Mouse (Mus musculus) intestine, embryonic 16.5 days (tissue): ENCODE data around the gene Gpbp1l1. TPM values are rescaled to one million over a fixed set of nuclear protein-coding genes. Genes with fewer than 3 reads are reported as not detected.

Experiments used
- ATAC-seq: fragments of 200-750 bp; cut with Nextera tagmentation; 2 replicates; pipeline ENCODE4 v1.8.0; 2017; ENCODE audit warnings: moderate TSS enrichment, moderate library complexity
- H3K27ac ChIP-seq: fragments of 300-500 bp; sonication (generic); 2 replicates; pipeline ENCODE4 v1.5.1; 2014; ENCODE audit warnings: mild to moderate bottlenecking, low read length
- H3K27me3 ChIP-seq: fragments of 300-500 bp; sonication (generic); replicated peaks from 2 replicates; pipeline ENCODE4 v1.6.1; 2014; ENCODE audit warnings: low read length, control low read depth, mixed read lengths; ENCODE audit not compliant: control insufficient read depth, insufficient read depth
- H3K36me3 ChIP-seq: fragments of 300-500 bp; sonication (generic); 2 replicates; pipeline ENCODE4 v1.6.1; 2014; ENCODE audit warnings: low read length, control low read depth; ENCODE audit not compliant: control insufficient read depth, insufficient read depth
- H3K4me1 ChIP-seq: fragments of 300-500 bp; sonication (generic); 2 replicates; pipeline ENCODE4 v1.6.1; 2014; ENCODE audit warnings: low read length, control low read depth, mixed read lengths; ENCODE audit not compliant: control insufficient read depth, insufficient read depth
- H3K4me2 ChIP-seq: fragments of 300-500 bp; sonication (generic); 2 replicates; pipeline ENCODE4 v1.6.1; 2014; ENCODE audit warnings: low read depth, low read length, control low read depth
- H3K4me3 ChIP-seq: fragments of 300-500 bp; sonication (generic); 2 replicates; pipeline ENCODE4 v1.5.1; 2014; ENCODE audit warnings: mild to moderate bottlenecking, low read length
- H3K9ac ChIP-seq: fragments of 300-500 bp; sonication (generic); 2 replicates; pipeline ENCODE4 v1.6.1; 2014; ENCODE audit warnings: low read depth, low read length
- H3K9me3 ChIP-seq: fragments of 300-500 bp; sonication (generic); 2 replicates; pipeline ENCODE4 v1.6.1; 2016; ENCODE audit warnings: low read length, control low read depth; ENCODE audit not compliant: control insufficient read depth
- WGBS: fragments of 180-500 bp; shearing (Covaris S2); extraction: QIAGEN DNeasy Blood & Tissue Kit; methylation state at CpG from one replicate; pipeline ENCODE4 v1.1.7; 2014; 5-methylcytosine and 5-hydroxymethylcytosine counted together
- polyA plus RNA-seq: library from polyadenylated mRNA; unstranded; fragments of >200 nt; fragmentation: Nextera tagmentation; extraction: Ambion mirVana; gene quantifications from 2 replicates; pipeline ENCODE4 v1.2.1, GENCODE M21; 2015

Gpbp1l1 gene
- polyA plus RNA-seq, 1 experiment from 2014 or later = 29.7 TPM

GRCm38 (mm10) chr4:116627359-116627716, 69.9 kb downstream of the Gpbp1l1 start:
- Histone ChIP-seq H3K27ac (peak overlapping the region; percentile 92), H3K4me2 (peak overlapping the region; percentile 71), H3K4me3 (peak overlapping the region; percentile 81), H3K36me3 (no peaks in the 10 kb centered on the region), H3K4me1 (peaks cover 12% of the 10 kb centered on the region), H3K9me3 (no peaks in the 10 kb centered on the region), H3K27me3 (no peaks in the 10 kb centered on the region), H3K9ac (peak overlapping the region; percentile 85)
- ATAC-seq = peak; percentile 94
- WGBS = 0% methylated on average over 13 of the region's 13 CpGs

DNA sequence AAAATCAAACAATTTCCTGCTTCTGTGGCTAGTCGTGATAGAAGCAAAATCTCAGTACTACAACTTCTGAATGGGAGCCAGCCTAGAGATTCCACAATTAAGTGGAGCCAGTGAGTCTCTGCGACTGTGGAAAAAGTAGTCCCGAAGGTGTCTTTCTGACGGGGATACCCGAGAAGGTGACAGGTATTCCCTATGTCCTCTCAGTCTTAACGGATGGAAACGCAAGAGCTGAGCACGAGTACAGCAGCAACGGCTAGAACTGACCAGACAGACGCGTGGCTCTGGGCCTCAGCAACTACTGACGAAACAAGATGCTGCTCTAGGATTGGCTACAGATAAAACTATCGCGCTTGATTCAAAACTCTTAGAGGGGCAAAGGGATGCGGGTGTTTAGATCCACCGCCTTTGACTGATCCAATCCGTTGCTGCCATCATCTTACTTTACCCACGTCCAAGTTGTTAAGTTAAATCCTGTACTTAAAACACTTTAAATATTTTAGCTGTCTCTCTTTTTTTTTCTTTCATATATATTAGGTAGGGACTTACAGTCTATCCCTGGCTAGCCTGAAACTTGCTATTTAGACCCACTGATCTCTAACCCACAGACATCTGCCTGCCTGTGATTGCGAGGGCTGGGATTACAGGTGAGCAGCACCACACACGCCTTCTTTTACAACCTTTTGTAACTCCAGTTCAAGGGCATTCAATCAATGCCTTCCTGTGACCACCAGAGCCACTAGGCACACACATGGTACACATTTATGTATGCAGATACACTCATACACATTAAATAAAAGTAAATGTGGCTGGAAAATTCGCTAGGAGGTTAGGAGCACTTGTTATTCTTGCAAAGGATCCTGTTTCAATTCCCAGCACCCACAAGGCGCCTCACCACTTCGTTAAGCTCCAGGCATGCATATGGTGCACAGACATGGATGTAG, 70.5 kb downstream of the Gpbp1l1 start, which contains the start of gene Nasp:
Gene Nasp (minus strand): TSS at position 220 of the 941 bp plus-strand sequence.
- Histone ChIP-seq H3K27ac (peak within 1 kb of the TSS; percentile 92), H3K9ac (peak within 1 kb of the TSS; percentile 85), H3K9me3 (no peaks in the 10 kb centered on the region), H3K4me1 (peaks cover 12% of the 10 kb centered on the region), H3K4me3 (peak within 1 kb of the TSS; percentile 81), H3K27me3 (no peaks in the 10 kb centered on the region), H3K36me3 (no peaks in the 10 kb centered on the region), H3K4me2 (peak within 1 kb of the TSS; percentile 71)
- 7% methylated on average over 23 of the region's 23 CpGs for WGBS
- ATAC-seq = peak; percentile 92

DNA sequence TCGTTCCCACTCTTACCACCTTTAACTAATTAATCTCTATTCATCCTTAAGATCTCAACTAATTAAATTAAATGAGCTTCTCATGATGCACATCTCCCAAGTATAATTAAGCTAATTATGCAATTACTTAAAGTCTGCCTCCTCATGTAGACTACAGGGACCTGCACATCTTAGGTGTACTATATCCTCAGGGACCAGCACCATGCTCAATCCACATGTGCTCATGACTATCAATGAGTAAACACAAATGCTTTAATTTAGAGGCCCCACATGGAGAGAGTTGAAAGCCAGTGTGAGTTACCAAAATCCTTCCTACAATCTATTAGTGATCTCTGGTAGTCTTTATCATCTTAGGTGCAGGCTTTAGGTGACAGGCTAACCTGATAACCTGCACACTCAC, 77.7 kb downstream of the Gpbp1l1 start:
- ATAC-seq = no peak
- H3K36me3 ChIP-seq = peaks cover 19% of the 10 kb centered on the region
- no peak overlapping the region for H3K4me2 ChIP-seq
- no peak overlapping the region for H3K4me3 ChIP-seq
- H3K27me3 ChIP-seq = no peaks in the 10 kb centered on the region
- no peaks in the 10 kb centered on the region for H3K9me3 ChIP-seq
- H3K4me1 ChIP-seq = no peaks in the 10 kb centered on the region
- no peak overlapping the region for H3K9ac ChIP-seq
- 94% methylated on average over 1 of the region's 1 CpGs for WGBS
- no peak overlapping the region for H3K27ac ChIP-seq

GRCm38 (mm10) chr4:116638821-116639220, 81.4 kb downstream of the Gpbp1l1 start:
- Histone ChIP-seq H3K27ac (no peak overlapping the region), H3K36me3 (peaks cover 33% of the 10 kb centered on the region), H3K27me3 (no peaks in the 10 kb centered on the region), H3K4me2 (no peak overlapping the region), H3K4me3 (no peak overlapping the region), H3K4me1 (no peaks in the 10 kb centered on the region), H3K9ac (no peak overlapping the region), H3K9me3 (no peaks in the 10 kb centered on the region)
- WGBS = 92% methylated on average over 6 of the region's 6 CpGs
- no peak; the same call in 1 of the 2 replicates for ATAC-seq

DNA sequence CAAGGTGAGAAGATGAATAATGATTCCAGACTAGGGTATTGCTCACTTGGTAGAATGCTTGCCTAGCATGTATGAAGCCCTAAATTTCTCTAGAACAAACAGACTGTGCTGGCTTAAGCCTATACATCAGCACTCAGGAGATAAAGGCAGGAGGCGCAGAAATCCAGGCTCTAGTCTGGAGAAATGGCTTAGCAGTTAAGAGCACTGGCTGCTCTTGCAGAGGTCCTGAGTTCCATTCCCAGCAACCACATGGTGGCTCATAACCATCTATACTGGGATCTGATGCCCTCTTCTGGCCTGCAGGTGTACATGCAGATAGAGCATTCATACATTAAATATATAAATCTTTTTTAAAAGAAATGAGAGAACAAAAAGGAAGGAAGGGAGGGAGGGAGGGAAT, 84.6 kb downstream of the Gpbp1l1 start:
- WGBS = 96% methylated on average over 1 of the region's 1 CpGs
- peaks cover 3% of the 10 kb centered on the region for H3K4me1 ChIP-seq
- H3K9ac ChIP-seq = no peak overlapping the region
- H3K36me3 ChIP-seq = peaks cover 39% of the 10 kb centered on the region
- H3K27me3 ChIP-seq = no peaks in the 10 kb centered on the region
- no peak overlapping the region for H3K4me2 ChIP-seq
- H3K4me3 ChIP-seq = no peak overlapping the region
- ATAC-seq = no peak
- no peak overlapping the region for H3K27ac ChIP-seq
- no peaks in the 10 kb centered on the region for H3K9me3 ChIP-seq

Other genes starting within 250 kb of the Gpbp1l1 start
- gene Mast2, start 93.5 kb upstream of the Gpbp1l1 start, polyA plus RNA-seq = 6.4 and 7.5 TPM in 2 replicates
- gene Ipp, start 50.1 kb upstream of the Gpbp1l1 start, polyA plus RNA-seq = 15.6 and 16.5 TPM in 2 replicates
- 27.4 and 27.5 TPM in 2 replicates for gene Tmem69, start 1.7 kb upstream of the Gpbp1l1 start, polyA plus RNA-seq
- gene Ccdc17, start 39.0 kb downstream of the Gpbp1l1 start, polyA plus RNA-seq = 6.1 and 6.4 TPM in 2 replicates
- 74.0 and 89.8 TPM in 2 replicates for gene Nasp, start 70.3 kb downstream of the Gpbp1l1 start, polyA plus RNA-seq
- 928 and 934 TPM in 2 replicates for gene Akr1a1, start 94.0 kb downstream of the Gpbp1l1 start, polyA plus RNA-seq
- gene Prdx1, start 127.9 kb downstream of the Gpbp1l1 start, polyA plus RNA-seq = 1,384 and 1,485 TPM in 2 replicates
- gene Mmachc, start 150.7 kb downstream of the Gpbp1l1 start, polyA plus RNA-seq = 20.7 and 22.7 TPM in 2 replicates
- gene Ccdc163, start 150.9 kb downstream of the Gpbp1l1 start, polyA plus RNA-seq = 21.3 and 22.6 TPM in 2 replicates
- 10.4 and 11.6 TPM in 2 replicates for gene Tesk2, start 163.3 kb downstream of the Gpbp1l1 start, polyA plus RNA-seq
- gene Toe1, start 250.0 kb downstream of the Gpbp1l1 start, polyA plus RNA-seq = 29.7 and 31.0 TPM in 2 replicates